Comparison of ENCODE assay signal across 9 mouse cellular contexts in genomic region chr3:95312623-95313022, GRCm38 (mm10). TPM values are rescaled to one million over a fixed set of nuclear protein-coding genes. Genes with fewer than 3 reads are reported as not detected.
DNase-seq lines count a peak whose midpoint lies in the region; ATAC-seq lines count a peak whose summit lies in the region.
"Had no signal": no experiment of that assay in that cellular context is flagged by ENCODE, and none has a peak within 500 bp of the region (broad histone marks: within the 10 kb centered on the region; RNA-seq: fewer than 3 reads in every experiment).

No protein-coding gene starts in this region.

- H3K4me3 ChIP-seq in liver, embryonic 13.5 days (replicated peaks), result peak overlapping the region; percentile 89
- no peak overlapping the region for H3K4me3 ChIP-seq in stomach, embryonic 16.5 days (replicated peaks; ENCODE audit: low read length)
- no peak overlapping the region for H3K4me3 ChIP-seq in hindbrain, embryonic 11.5 days (ENCODE audit: low read depth, low read length)

- H3K9ac ChIP-seq in liver, embryonic 13.5 days, result peak overlapping the region; percentile 98
- H3K9ac ChIP-seq in stomach, embryonic 16.5 days (ENCODE audit: low read length), result 0 out of 2 replicates have a peak overlapping the region, but pooled peaks have one; percentile 1
- H3K9ac ChIP-seq in hindbrain, embryonic 11.5 days (ENCODE audit: low read depth, low read length), result no peak overlapping the region

- H3K27me3 ChIP-seq in liver, embryonic 13.5 days, result no peaks in the 10 kb centered on the region
- H3K27me3 ChIP-seq in stomach, embryonic 16.5 days (ENCODE audit: control insufficient read depth, insufficient read depth, low read length), result no peaks in the 10 kb centered on the region
- no peaks in the 10 kb centered on the region for H3K27me3 ChIP-seq in hindbrain, embryonic 11.5 days (ENCODE audit: control insufficient read depth, insufficient read depth, low read length)

- peaks cover under 1% of the 10 kb centered on the region; the same call in 1 of the 2 replicates for H3K36me3 ChIP-seq in liver, embryonic 13.5 days
- no peaks in the 10 kb centered on the region for H3K36me3 ChIP-seq in stomach, embryonic 16.5 days (ENCODE audit: control insufficient read depth, insufficient read depth, low read length)
- no peaks in the 10 kb centered on the region for H3K36me3 ChIP-seq in hindbrain, embryonic 11.5 days (ENCODE audit: control insufficient read depth, insufficient read depth, low read length)

- DNase-seq in urinary bladder, postnatal 25 days (ENCODE audit: low spot score), result peak; percentile 30
- DNase-seq in urinary bladder, postnatal 4 days (ENCODE audit: low spot score in 2 of 2), result no peak
- peak; percentile 77 for DNase-seq in adrenal gland, postnatal 14 days
- peak; percentile 59 for DNase-seq in liver, embryonic 13.5 days
- DNase-seq in neural tube, embryonic 10.5 days (ENCODE audit: extremely low spot score, low spot score), result no peak
- DNase-seq in left cerebral cortex, postnatal 14 days (ENCODE audit: low spot score in 2 of 2), result no peak
- no peak for DNase-seq in hindbrain, embryonic 11.5 days (ENCODE audit: low spot score)
- DNase-seq: cerebellum, postnatal 14 days had no signal

- H3K27ac ChIP-seq in liver, embryonic 13.5 days, result peak overlapping the region; percentile 95
- H3K27ac ChIP-seq in stomach, embryonic 16.5 days (ENCODE audit: low read length), result no peak overlapping the region
- no peak overlapping the region for H3K27ac ChIP-seq in hindbrain, embryonic 11.5 days (ENCODE audit: low read depth, low read length)

- WGBS in liver, embryonic 13.5 days (ENCODE audit: insufficient replicate concordance), result 10% methylated on average over 6 of the region's 6 CpGs
- 64% methylated on average over 6 of the region's 6 CpGs for WGBS in stomach, embryonic 16.5 days
- 82% methylated on average over 6 of the region's 6 CpGs for WGBS in hindbrain, embryonic 11.5 days

- intact Hi-C loops in left cerebral cortex, postnatal 14 days (cut with DNase I), result no loop called here

- H3K4me1 ChIP-seq in liver, embryonic 13.5 days (replicated peaks), result peaks cover 71% of the 10 kb centered on the region
- peaks cover 16% of the 10 kb centered on the region for H3K4me1 ChIP-seq in stomach, embryonic 16.5 days (ENCODE audit: control insufficient read depth, insufficient read depth, low read length)
- peaks cover 9% of the 10 kb centered on the region for H3K4me1 ChIP-seq in hindbrain, embryonic 11.5 days (replicated peaks; ENCODE audit: control insufficient read depth, insufficient read depth, low read length)

- no peaks in the 10 kb centered on the region for H3K9me3 ChIP-seq in liver, embryonic 13.5 days (replicated peaks)
- no peaks in the 10 kb centered on the region for H3K9me3 ChIP-seq in stomach, embryonic 16.5 days (replicated peaks; ENCODE audit: control insufficient read depth, low read length)
- H3K9me3 ChIP-seq in hindbrain, embryonic 11.5 days (ENCODE audit: control insufficient read depth, low read length), result no peaks in the 10 kb centered on the region

- peak overlapping the region; percentile 96 for H3K4me2 ChIP-seq in liver, embryonic 13.5 days
- H3K4me2 ChIP-seq in stomach, embryonic 16.5 days (ENCODE audit: low read depth, low read length), result no peak overlapping the region
- H3K4me2 ChIP-seq in hindbrain, embryonic 11.5 days (replicated peaks; ENCODE audit: low read depth, low read length), result no peak overlapping the region

- peak; percentile 55 for ATAC-seq in liver, embryonic 13.5 days (ENCODE audit: low read depth)
- ATAC-seq in stomach, embryonic 16.5 days (ENCODE audit: insufficient read depth, low FRiP score), result no peak
- no peak for ATAC-seq in hindbrain, embryonic 11.5 days (ENCODE audit: low FRiP score)

RNA-seq across cellular contexts. Expression of gene Cers2, which starts 2.0 kb away (rescaled TPM):
- 181 and 196 TPM in 2 replicates for total RNA-seq in adrenal gland, postnatal 14 days (2021)
- polyA plus RNA-seq in liver, embryonic 13.5 days (2015; fragmentation: Nextera tagmentation; extraction: Ambion mirVana), result 113 and 125 TPM in 2 replicates
- polyA plus RNA-seq in stomach, embryonic 16.5 days (2015; fragmentation: Nextera tagmentation; extraction: Ambion mirVana), result 148 and 155 TPM in 2 replicates
- 10 to 100 TPM; 39.1 to 46.8 TPM for total RNA-seq in left cerebral cortex, postnatal 14 days (2021)
- polyA plus RNA-seq in hindbrain, embryonic 11.5 days (2014; fragmentation: Nextera tagmentation; extraction: Ambion mirVana), result 101 and 105 TPM in 2 replicates

RNA-seq across cellular contexts. Expression of gene Anxa9, which starts 5.6 kb away (rescaled TPM):
- 1.1 and 1.6 TPM in 2 replicates for total RNA-seq in adrenal gland, postnatal 14 days (2021)
- polyA plus RNA-seq in liver, embryonic 13.5 days (2015; fragmentation: Nextera tagmentation; extraction: Ambion mirVana), result 3.0 and 3.1 TPM in 2 replicates
- 6.8 and 13.2 TPM in 2 replicates for polyA plus RNA-seq in stomach, embryonic 16.5 days (2015; fragmentation: Nextera tagmentation; extraction: Ambion mirVana)
- total RNA-seq in left cerebral cortex, postnatal 14 days (2021), result under 1 TPM; 0.64 to 0.89 TPM
- 1.6 and 2.1 TPM in 2 replicates for polyA plus RNA-seq in hindbrain, embryonic 11.5 days (2014; fragmentation: Nextera tagmentation; extraction: Ambion mirVana)

RNA-seq across cellular contexts. Expression of gene Prune1, which starts 30.7 kb away (rescaled TPM):
- total RNA-seq in adrenal gland, postnatal 14 days (2021), result 21.6 and 24.0 TPM in 2 replicates
- polyA plus RNA-seq in liver, embryonic 13.5 days (2015; fragmentation: Nextera tagmentation; extraction: Ambion mirVana), result 8.6 and 11.0 TPM in 2 replicates
- 18.9 and 21.2 TPM in 2 replicates for polyA plus RNA-seq in stomach, embryonic 16.5 days (2015; fragmentation: Nextera tagmentation; extraction: Ambion mirVana)
- 10 to 100 TPM; 31.7 to 32.3 TPM for total RNA-seq in left cerebral cortex, postnatal 14 days (2021)
- polyA plus RNA-seq in hindbrain, embryonic 11.5 days (2014; fragmentation: Nextera tagmentation; extraction: Ambion mirVana), result 31.0 and 31.3 TPM in 2 replicates

RNA-seq across cellular contexts. Expression of gene Mindy1, which starts 31.5 kb away (rescaled TPM):
- 78.9 and 104 TPM in 2 replicates for total RNA-seq in adrenal gland, postnatal 14 days (2021)
- 17.0 and 18.6 TPM in 2 replicates for polyA plus RNA-seq in liver, embryonic 13.5 days (2015; fragmentation: Nextera tagmentation; extraction: Ambion mirVana)
- polyA plus RNA-seq in stomach, embryonic 16.5 days (2015; fragmentation: Nextera tagmentation; extraction: Ambion mirVana), result 54.6 and 62.0 TPM in 2 replicates
- total RNA-seq in left cerebral cortex, postnatal 14 days (2021), result 10 to 100 TPM; 23.5 to 25.5 TPM
- polyA plus RNA-seq in hindbrain, embryonic 11.5 days (2014; fragmentation: Nextera tagmentation; extraction: Ambion mirVana), result 42.2 and 46.5 TPM in 2 replicates

RNA-seq across cellular contexts. Expression of gene Setdb1, which starts 44.4 kb away (rescaled TPM):
- 27.1 and 28.0 TPM in 2 replicates for total RNA-seq in adrenal gland, postnatal 14 days (2021)
- 15.9 and 20.0 TPM in 2 replicates for polyA plus RNA-seq in liver, embryonic 13.5 days (2015; fragmentation: Nextera tagmentation; extraction: Ambion mirVana)
- polyA plus RNA-seq in stomach, embryonic 16.5 days (2015; fragmentation: Nextera tagmentation; extraction: Ambion mirVana), result 35.2 and 36.9 TPM in 2 replicates
- 10 to 100 TPM; 38.1 to 41.5 TPM for total RNA-seq in left cerebral cortex, postnatal 14 days (2021)
- 58.6 and 63.2 TPM in 2 replicates for polyA plus RNA-seq in hindbrain, embryonic 11.5 days (2014; fragmentation: Nextera tagmentation; extraction: Ambion mirVana)

Comparison
In these comparisons a context has a peak if more than half of its experiments do, and no peak if none do; other contexts are left out.
1. DNase-seq: peak in urinary bladder, postnatal 25 days (single experiment), adrenal gland, postnatal 14 days (single experiment) and liver, embryonic 13.5 days (single experiment); none in urinary bladder, postnatal 4 days (0 of 2), neural tube, embryonic 10.5 days (single experiment), left cerebral cortex, postnatal 14 days (0 of 2) and hindbrain, embryonic 11.5 days (single experiment).